Mouse (Mus musculus) midbrain, embryonic 15.5 days (tissue): Measurements from ENCODE around the gene Olfr569. TPM values are rescaled to one million over a fixed set of nuclear protein-coding genes. Genes with fewer than 3 reads are reported as not detected.

Source experiments
- ATAC-seq: fragments of 200-750 bp; cut with Nextera tagmentation; replicated peaks from 2 replicates; pipeline ENCODE4 v1.8.0; 2017; ENCODE audit warnings: moderate TSS enrichment
- H3K27ac ChIP-seq: fragments of 300-500 bp; sonication (generic); 2 replicates; pipeline ENCODE4 v1.5.1; 2015; ENCODE audit warnings: mild to moderate bottlenecking, inconsistent platforms
- H3K27me3 ChIP-seq: fragments of 300-500 bp; sonication (generic); replicated peaks from 2 replicates; pipeline ENCODE4 v1.6.1; 2015; ENCODE audit warnings: inconsistent platforms
- H3K36me3 ChIP-seq: fragments of 300-500 bp; sonication (generic); replicated peaks from 2 replicates; pipeline ENCODE4 v1.6.1; 2015; ENCODE audit warnings: inconsistent platforms
- H3K4me1 ChIP-seq: fragments of 300-500 bp; sonication (generic); 2 replicates; pipeline ENCODE4 v1.6.1; 2015; ENCODE audit warnings: inconsistent platforms
- H3K4me2 ChIP-seq: fragments of 300-500 bp; sonication (generic); 2 replicates; pipeline ENCODE4 v1.6.1; 2015; ENCODE audit warnings: inconsistent platforms, mild to moderate bottlenecking, moderate library complexity
- H3K4me3 ChIP-seq: fragments of 300-500 bp; sonication (generic); 2 replicates; pipeline ENCODE4 v1.5.1; 2015; ENCODE audit warnings: mild to moderate bottlenecking, inconsistent platforms
- H3K9ac ChIP-seq: fragments of 300-500 bp; sonication (generic); 2 replicates; pipeline ENCODE4 v1.6.1; 2015; ENCODE audit warnings: mild to moderate bottlenecking, inconsistent platforms
- H3K9me3 ChIP-seq: fragments of 300-500 bp; sonication (generic); 2 replicates; pipeline ENCODE4 v1.6.1; 2016; ENCODE audit warnings: inconsistent platforms
- WGBS: fragments of 180-500 bp; shearing (Covaris S2); methylation state at CpG from one replicate; pipeline ENCODE4 v1.1.7; 2015; ENCODE audit warnings: mixed read lengths; 5-methylcytosine and 5-hydroxymethylcytosine counted together
- polyA plus RNA-seq: library from polyadenylated mRNA; unstranded; fragments of >200 nt; fragmentation: Nextera tagmentation; extraction: Ambion mirVana; gene quantifications from 2 replicates; pipeline ENCODE4 v1.2.1, GENCODE M21; 2015

Olfr569 gene
- polyA plus RNA-seq: not detected in 2 replicates

DNA sequence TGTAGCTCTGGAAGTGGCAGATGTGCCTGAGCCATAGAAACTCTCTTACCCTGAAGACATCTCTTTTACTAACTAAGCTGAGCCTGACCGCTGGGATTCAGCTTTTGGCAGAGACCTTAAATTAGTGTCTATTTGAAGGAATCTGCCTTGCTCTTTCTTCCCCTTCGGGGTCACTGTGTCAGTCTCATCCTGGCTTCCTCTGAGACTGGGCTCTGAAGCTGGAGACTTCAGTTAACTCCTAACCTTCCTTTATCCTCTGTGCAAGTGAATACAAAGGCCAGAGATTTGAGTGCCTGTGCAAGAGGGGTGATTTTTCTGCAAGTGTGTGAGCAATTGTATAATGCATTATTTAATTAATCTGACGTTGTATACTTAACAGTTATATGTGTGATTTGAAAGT is at the start of gene Olfr569:
Olfr569 (minus strand) TSS at position 101 of the 400 bp plus-strand sequence.
- no peak for ATAC-seq
- H3K4me3 ChIP-seq: no peak within 1 kb of the TSS
- H3K4me2 ChIP-seq: no peak within 1 kb of the TSS
- H3K9ac ChIP-seq: no peak within 1 kb of the TSS
- 75% methylated on average over 3 of the region's 3 CpGs for WGBS
- H3K36me3 ChIP-seq: no peaks in the 10 kb centered on the region
- no peaks in the 10 kb centered on the region for H3K9me3 ChIP-seq
- no peaks in the 10 kb centered on the region for H3K4me1 ChIP-seq
- no peak within 1 kb of the TSS for H3K27ac ChIP-seq
- H3K27me3 ChIP-seq: no peaks in the 10 kb centered on the region

DNA sequence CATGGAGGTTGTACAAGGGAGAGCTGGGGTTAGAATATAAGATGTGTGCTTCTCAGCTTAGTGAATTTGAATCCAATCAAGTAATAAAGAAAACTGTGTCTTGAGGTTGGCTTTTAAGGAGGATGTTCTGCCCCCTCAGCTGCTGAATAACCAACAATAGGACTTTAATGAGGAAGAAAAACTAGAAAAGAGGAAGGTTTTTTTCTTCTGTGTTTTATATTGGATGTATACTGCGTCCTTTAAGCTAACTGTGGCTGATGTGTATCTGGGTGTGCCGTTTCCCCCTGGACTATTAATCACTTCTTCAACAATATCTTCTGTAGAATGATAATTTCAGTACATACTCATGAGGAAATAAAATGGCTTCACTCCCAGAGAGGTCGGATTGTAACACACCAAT is 36.4 kb upstream of the Olfr569 start:
- Histone ChIP-seq H3K4me1 (no peaks in the 10 kb centered on the region), H3K4me2 (no peak overlapping the region), H3K4me3 (no peak overlapping the region), H3K9me3 (no peaks in the 10 kb centered on the region), H3K27me3 (no peaks in the 10 kb centered on the region), H3K27ac (no peak overlapping the region), H3K36me3 (no peaks in the 10 kb centered on the region), H3K9ac (no peak overlapping the region)
- WGBS: 81% methylated on average over 3 of the region's 3 CpGs
- no peak for ATAC-seq

GRCm38 (mm10) chr7:102924109-102924508 is 33.4 kb upstream of the Olfr569 start, which contains the start of gene Olfr572:
TSS of gene Olfr572 (plus strand) at chr7:102924409.
- WGBS: 74% methylated on average over 1 of the region's 1 CpGs
- no peak within 1 kb of the TSS for H3K4me3 ChIP-seq
- no peaks in the 10 kb centered on the region for H3K27me3 ChIP-seq
- no peaks in the 10 kb centered on the region for H3K36me3 ChIP-seq
- no peak within 1 kb of the TSS for H3K9ac ChIP-seq
- H3K4me2 ChIP-seq: no peak within 1 kb of the TSS
- no peak within 1 kb of the TSS for H3K27ac ChIP-seq
- no peaks in the 10 kb centered on the region for H3K4me1 ChIP-seq
- ATAC-seq: no peak
- H3K9me3 ChIP-seq: no peaks in the 10 kb centered on the region

DNA sequence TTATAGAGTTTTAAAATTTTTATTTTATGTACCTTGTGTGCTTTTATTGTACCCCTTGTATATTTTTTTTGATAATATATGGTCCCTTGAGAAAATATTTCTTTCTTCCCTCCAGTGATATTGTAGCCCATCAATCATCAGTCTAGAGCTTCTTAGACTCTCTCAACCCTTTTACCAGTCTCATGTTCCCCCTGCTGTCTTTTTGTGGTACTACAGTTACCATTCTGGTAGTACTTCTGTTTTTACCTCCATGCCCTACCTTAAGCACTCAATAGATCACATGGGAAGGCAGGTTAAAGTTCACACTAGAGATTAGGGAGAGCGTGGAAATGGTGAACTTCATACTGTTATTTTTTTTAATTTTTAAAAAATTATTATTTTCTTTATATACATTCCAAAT is 28.9 kb upstream of the Olfr569 start:
- Histone ChIP-seq H3K9ac (no peak overlapping the region), H3K27ac (no peak overlapping the region), H3K36me3 (no peaks in the 10 kb centered on the region), H3K9me3 (no peaks in the 10 kb centered on the region), H3K27me3 (no peaks in the 10 kb centered on the region), H3K4me1 (no peaks in the 10 kb centered on the region), H3K4me3 (no peak overlapping the region), H3K4me2 (no peak overlapping the region)
- 15% methylated on average over 1 of the region's 1 CpGs for WGBS
- ATAC-seq: peak; percentile 79

GRCm38 (mm10) chr7:102917032-102917875 is 26.6 kb upstream of the Olfr569 start, which contains the start of gene Olfr571:
TSS of gene Olfr571 (minus strand) at chr7:102917536.
- no peaks in the 10 kb centered on the region for H3K9me3 ChIP-seq
- no peak for ATAC-seq
- H3K9ac ChIP-seq: no peak within 1 kb of the TSS
- no peak within 1 kb of the TSS for H3K4me3 ChIP-seq
- H3K36me3 ChIP-seq: no peaks in the 10 kb centered on the region
- no peak within 1 kb of the TSS for H3K27ac ChIP-seq
- H3K27me3 ChIP-seq: no peaks in the 10 kb centered on the region
- H3K4me2 ChIP-seq: no peak within 1 kb of the TSS
- no peaks in the 10 kb centered on the region for H3K4me1 ChIP-seq
- 64% methylated on average over 4 of the region's 4 CpGs for WGBS

- no peaks in the 10 kb centered on the region for H3K9me3 ChIP-seq
- no peaks in the 10 kb centered on the region for H3K36me3 ChIP-seq
- WGBS: 77% methylated on average over 5 of the region's 5 CpGs
- no peak overlapping the region for H3K27ac ChIP-seq
- no peaks in the 10 kb centered on the region for H3K27me3 ChIP-seq
- no peak for ATAC-seq
- no peak overlapping the region for H3K9ac ChIP-seq
- H3K4me3 ChIP-seq: no peak overlapping the region
- no peaks in the 10 kb centered on the region for H3K4me1 ChIP-seq
- no peak overlapping the region for H3K4me2 ChIP-seq
Measured at GRCm38 (mm10) chr7:102916405-102916804, 25.7 kb upstream of the Olfr569 start.

DNA sequence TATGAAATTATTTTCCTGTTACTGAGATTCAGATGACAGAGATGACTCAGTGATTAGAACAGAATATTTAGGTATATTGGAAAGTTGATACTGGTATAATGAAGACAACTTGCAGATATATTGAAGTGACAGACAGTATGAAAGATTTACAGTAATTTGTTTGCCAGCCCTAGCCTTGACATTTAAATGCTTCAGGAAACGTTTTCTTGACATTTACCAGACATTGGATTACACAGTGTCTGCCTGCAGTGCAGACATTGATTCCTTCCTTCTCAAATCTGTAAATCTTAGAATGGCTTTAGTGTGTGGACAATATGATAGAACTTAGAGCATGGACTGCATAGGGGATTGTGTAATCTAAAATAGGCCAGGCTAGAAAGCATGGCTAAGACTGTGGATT is 24.6 kb upstream of the Olfr569 start:
- Histone ChIP-seq H3K4me3 (no peak overlapping the region), H3K9ac (no peak overlapping the region), H3K4me2 (no peak overlapping the region), H3K27ac (no peak overlapping the region), H3K27me3 (no peaks in the 10 kb centered on the region), H3K4me1 (no peaks in the 10 kb centered on the region), H3K36me3 (no peaks in the 10 kb centered on the region), H3K9me3 (no peaks in the 10 kb centered on the region)
- no peak for ATAC-seq
- WGBS: 59% methylated on average over 1 of the region's 1 CpGs

DNA sequence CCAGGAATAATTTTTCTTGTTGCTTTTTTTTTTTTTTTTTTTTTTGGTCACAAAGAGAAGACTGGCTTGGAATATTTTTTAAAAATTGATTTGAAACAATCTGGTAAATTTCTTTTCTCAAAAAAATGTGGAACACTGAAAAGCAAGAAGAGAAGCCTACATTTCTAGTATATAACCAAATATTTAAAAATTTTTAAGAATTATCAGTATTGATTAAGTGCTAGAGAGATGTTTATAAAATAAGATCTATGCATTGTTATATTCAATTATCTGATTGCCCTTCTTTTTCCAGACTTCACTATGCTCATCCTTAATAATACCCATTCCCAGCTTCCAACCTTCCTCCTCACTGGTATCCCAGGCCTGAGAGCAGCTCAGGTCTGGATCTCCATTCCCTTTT is 13.9 kb downstream of the Olfr569 start, which contains the start of gene Olfr568:
Olfr568 (plus strand) TSS at position 301 of the 400 bp plus-strand sequence.
- ATAC-seq: no peak
- Histone ChIP-seq H3K36me3 (no peaks in the 10 kb centered on the region), H3K9ac (no peak within 1 kb of the TSS), H3K4me2 (no peak within 1 kb of the TSS), H3K4me1 (no peaks in the 10 kb centered on the region), H3K9me3 (no peaks in the 10 kb centered on the region), H3K27me3 (no peaks in the 10 kb centered on the region), H3K27ac (no peak within 1 kb of the TSS), H3K4me3 (no peak within 1 kb of the TSS)

DNA sequence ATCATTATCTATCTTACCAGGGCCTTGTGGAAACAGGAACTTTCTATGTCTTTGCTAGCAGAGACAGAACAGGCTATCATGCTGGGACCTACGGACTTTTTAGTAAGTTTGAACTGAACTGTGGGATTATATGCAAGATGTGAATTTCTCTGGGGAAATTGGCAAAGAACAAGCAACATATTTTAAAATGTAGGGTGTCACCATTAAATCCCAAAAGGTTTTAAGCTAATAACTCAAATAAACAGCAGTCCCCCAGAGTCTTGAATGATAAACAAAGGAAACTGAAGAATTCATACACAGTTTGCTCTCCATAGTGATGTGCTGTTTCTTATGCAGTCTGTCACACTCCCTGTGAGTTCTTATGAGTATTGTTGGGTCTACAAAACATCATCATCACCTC is 32.0 kb downstream of the Olfr569 start, which contains the start of gene Olfr566:
Olfr566 (minus strand) TSS at position 101 of the 400 bp plus-strand sequence.
- Histone ChIP-seq H3K9me3 (no peaks in the 10 kb centered on the region), H3K4me2 (no peak within 1 kb of the TSS), H3K4me3 (no peak within 1 kb of the TSS), H3K27ac (no peak within 1 kb of the TSS), H3K9ac (no peak within 1 kb of the TSS), H3K27me3 (no peaks in the 10 kb centered on the region), H3K36me3 (no peaks in the 10 kb centered on the region), H3K4me1 (no peaks in the 10 kb centered on the region)
- WGBS: 84% methylated on average over 1 of the region's 1 CpGs
- no peak for ATAC-seq

- H3K4me3 ChIP-seq: no peak overlapping the region
- H3K27ac ChIP-seq: no peak overlapping the region
- H3K27me3 ChIP-seq: no peaks in the 10 kb centered on the region
- no peaks in the 10 kb centered on the region for H3K4me1 ChIP-seq
- no peak overlapping the region for H3K9ac ChIP-seq
- H3K4me2 ChIP-seq: no peak overlapping the region
- no peak for ATAC-seq
- no peaks in the 10 kb centered on the region for H3K36me3 ChIP-seq
- H3K9me3 ChIP-seq: no peaks in the 10 kb centered on the region
Measured at GRCm38 (mm10) chr7:102855807-102856206, 34.9 kb downstream of the Olfr569 start.

Other genes starting within 250 kb of the Olfr569 start
- gene Olfr555, start 232.1 kb downstream of the Olfr569 start, polyA plus RNA-seq: not detected in 2 replicates
- gene Olfr556, start 226.0 kb downstream of the Olfr569 start, polyA plus RNA-seq: not detected in 2 replicates
- gene Trim68, start 203.6 kb downstream of the Olfr569 start, polyA plus RNA-seq: 6.2 and 8.5 TPM in 2 replicates
- gene Olfr557, start 195.0 kb downstream of the Olfr569 start, polyA plus RNA-seq: not detected in 2 replicates
- 0.05 TPM in 1 of 2 replicates, not detected in the other for gene Olfr558, start 188.7 kb downstream of the Olfr569 start, polyA plus RNA-seq
- gene Olfr33, start 171.8 kb downstream of the Olfr569 start, polyA plus RNA-seq: not detected in 2 replicates
- not detected in 2 replicates for gene Olfr559, start 163.4 kb downstream of the Olfr569 start, polyA plus RNA-seq
- not detected in 2 replicates for gene Olfr560, start 131.5 kb downstream of the Olfr569 start, polyA plus RNA-seq
- gene Olfr78, start 131.4 kb downstream of the Olfr569 start, polyA plus RNA-seq: 0.09 TPM in 1 of 2 replicates, not detected in the other
- gene Olfr561, start 119.7 kb downstream of the Olfr569 start, polyA plus RNA-seq: not detected in 2 replicates
- gene Olfr564, start 87.4 kb downstream of the Olfr569 start, polyA plus RNA-seq: not detected in 2 replicates
- not detected in 2 replicates for gene Olfr566, start 32.1 kb downstream of the Olfr569 start, polyA plus RNA-seq
- gene Olfr568, start 13.8 kb downstream of the Olfr569 start, polyA plus RNA-seq: not detected in 2 replicates
- gene Olfr570, start 3.7 kb upstream of the Olfr569 start, polyA plus RNA-seq: not detected in 2 replicates
- not detected in 2 replicates for gene Olfr571, start 26.7 kb upstream of the Olfr569 start, polyA plus RNA-seq
- gene Olfr572, start 33.5 kb upstream of the Olfr569 start, polyA plus RNA-seq: not detected in 2 replicates
- not detected in 2 replicates for gene Olfr573-ps1, start 51.7 kb upstream of the Olfr569 start, polyA plus RNA-seq
- gene Olfr574, start 57.6 kb upstream of the Olfr569 start, polyA plus RNA-seq: not detected in 2 replicates
- gene Olfr575, start 67.9 kb upstream of the Olfr569 start, polyA plus RNA-seq: not detected in 2 replicates
- gene Olfr576, start 71.8 kb upstream of the Olfr569 start, polyA plus RNA-seq: not detected in 2 replicates
- not detected in 2 replicates for gene Olfr577, start 85.1 kb upstream of the Olfr569 start, polyA plus RNA-seq
- not detected in 2 replicates for gene Olfr578, start 98.4 kb upstream of the Olfr569 start, polyA plus RNA-seq
- not detected in 2 replicates for gene Olfr582, start 147.1 kb upstream of the Olfr569 start, polyA plus RNA-seq
- gene Olfr583, start 160.4 kb upstream of the Olfr569 start, polyA plus RNA-seq: not detected in 2 replicates
- gene Olfr584, start 191.0 kb upstream of the Olfr569 start, polyA plus RNA-seq: not detected in 2 replicates
- gene Olfr585, start 206.8 kb upstream of the Olfr569 start, polyA plus RNA-seq: not detected in 2 replicates
- not detected in 2 replicates for gene Olfr586, start 234.8 kb upstream of the Olfr569 start, polyA plus RNA-seq
- not detected in 2 replicates for gene Olfr588-ps1, start 250.0 kb upstream of the Olfr569 start, polyA plus RNA-seq